Mouse (Mus musculus) midbrain, embryonic 15.5 days (tissue): ENCODE results near the gene Rgs9bp. TPM values are rescaled to one million over a fixed set of nuclear protein-coding genes. Genes with fewer than 3 reads are reported as not detected.

Experiments used
- ATAC-seq: fragments of 200-750 bp; cut with Nextera tagmentation; replicated peaks from 2 replicates; pipeline ENCODE4 v1.8.0; 2017; ENCODE audit warnings: moderate TSS enrichment
- H3K27ac ChIP-seq: fragments of 300-500 bp; sonication (generic); 2 replicates; pipeline ENCODE4 v1.5.1; 2015; ENCODE audit warnings: mild to moderate bottlenecking, inconsistent platforms
- H3K27me3 ChIP-seq: fragments of 300-500 bp; sonication (generic); replicated peaks from 2 replicates; pipeline ENCODE4 v1.6.1; 2015; ENCODE audit warnings: inconsistent platforms
- H3K36me3 ChIP-seq: fragments of 300-500 bp; sonication (generic); replicated peaks from 2 replicates; pipeline ENCODE4 v1.6.1; 2015; ENCODE audit warnings: inconsistent platforms
- H3K4me1 ChIP-seq: fragments of 300-500 bp; sonication (generic); 2 replicates; pipeline ENCODE4 v1.6.1; 2015; ENCODE audit warnings: inconsistent platforms
- H3K4me2 ChIP-seq: fragments of 300-500 bp; sonication (generic); 2 replicates; pipeline ENCODE4 v1.6.1; 2015; ENCODE audit warnings: inconsistent platforms, mild to moderate bottlenecking, moderate library complexity
- H3K4me3 ChIP-seq: fragments of 300-500 bp; sonication (generic); 2 replicates; pipeline ENCODE4 v1.5.1; 2015; ENCODE audit warnings: mild to moderate bottlenecking, inconsistent platforms
- H3K9ac ChIP-seq: fragments of 300-500 bp; sonication (generic); 2 replicates; pipeline ENCODE4 v1.6.1; 2015; ENCODE audit warnings: mild to moderate bottlenecking, inconsistent platforms
- H3K9me3 ChIP-seq: fragments of 300-500 bp; sonication (generic); 2 replicates; pipeline ENCODE4 v1.6.1; 2016; ENCODE audit warnings: inconsistent platforms
- WGBS: fragments of 180-500 bp; shearing (Covaris S2); methylation state at CpG from one replicate; pipeline ENCODE4 v1.1.7; 2015; ENCODE audit warnings: mixed read lengths; 5-methylcytosine and 5-hydroxymethylcytosine counted together
- polyA plus RNA-seq: library from polyadenylated mRNA; unstranded; fragments of >200 nt; fragmentation: Nextera tagmentation; extraction: Ambion mirVana; gene quantifications from 2 replicates; pipeline ENCODE4 v1.2.1, GENCODE M21; 2015

Gene Rgs9bp
- polyA plus RNA-seq, 1 experiment from 2014 or later = 0.04 TPM

DNA sequence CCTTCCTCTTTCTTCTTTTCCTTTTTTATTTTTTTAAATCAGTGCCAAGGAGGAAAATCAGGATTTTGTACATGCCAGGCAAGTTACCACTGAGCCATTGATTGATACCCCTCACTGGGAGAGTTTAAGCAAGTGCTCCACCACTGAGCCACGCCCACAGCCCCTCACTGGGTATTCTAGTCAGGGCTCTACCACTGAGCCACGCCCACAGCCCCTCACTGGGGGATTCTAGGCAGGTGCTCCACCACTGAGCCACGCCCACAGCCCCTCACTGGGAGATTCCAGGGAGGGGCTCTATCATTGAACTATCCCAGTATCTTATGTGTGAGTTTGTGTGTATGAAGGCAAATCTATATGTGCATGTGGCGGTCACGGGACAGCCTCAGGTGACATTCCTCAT lies 8.9 kb upstream of the Rgs9bp start:
- Histone ChIP-seq H3K27ac (no peak overlapping the region), H3K4me3 (no peak overlapping the region), H3K4me1 (no peaks in the 10 kb centered on the region), H3K9me3 (no peaks in the 10 kb centered on the region), H3K27me3 (no peaks in the 10 kb centered on the region), H3K4me2 (no peak overlapping the region), H3K9ac (no peak overlapping the region), H3K36me3 (peaks cover 10% of the 10 kb centered on the region)
- no peak for ATAC-seq
- 88% methylated on average over 5 of the region's 5 CpGs for WGBS

DNA sequence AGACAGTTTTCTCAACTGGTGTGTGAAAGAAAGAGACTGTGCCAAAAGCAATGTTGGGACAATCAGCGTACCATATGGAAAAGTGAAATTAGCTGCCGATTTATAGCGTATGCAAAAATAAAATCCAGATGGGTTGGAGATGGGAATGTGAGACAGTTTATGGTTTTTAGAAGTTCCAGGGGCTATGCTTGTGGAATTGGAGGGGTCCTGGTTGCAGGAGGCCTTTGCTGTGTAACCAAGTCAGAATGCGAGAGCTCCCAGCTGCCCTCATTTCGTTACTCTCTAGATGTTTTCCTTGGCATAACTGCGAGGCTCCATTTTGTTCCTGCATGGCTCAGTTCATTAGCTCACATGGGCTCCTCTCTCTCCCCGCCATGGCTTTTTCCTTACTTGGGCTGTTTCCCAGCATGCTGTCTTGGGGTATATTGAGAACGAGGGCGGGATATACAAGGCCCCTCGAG lies 5.4 kb upstream of the Rgs9bp start:
- 92% methylated on average over 10 of the region's 10 CpGs for WGBS

DNA sequence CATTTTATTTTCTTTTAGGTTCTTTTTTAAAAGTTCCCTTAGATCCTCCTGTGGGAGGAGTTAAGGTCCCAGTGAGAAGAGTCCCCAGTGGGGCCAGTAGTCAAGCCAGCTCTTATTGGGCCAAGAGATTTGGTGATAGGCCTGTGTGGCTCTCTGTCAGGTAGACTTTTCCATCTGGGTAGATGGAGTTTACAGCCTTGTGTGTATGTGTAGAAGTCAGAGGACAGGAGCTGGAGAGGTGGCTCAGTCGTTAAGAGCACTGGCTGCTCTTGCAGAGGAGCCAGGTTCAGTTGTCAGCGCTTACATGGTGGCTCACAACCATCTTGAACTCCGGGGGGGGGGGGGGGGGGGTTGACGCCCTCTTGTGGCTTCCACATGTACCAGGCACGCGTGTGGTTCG lies 4.1 kb upstream of the Rgs9bp start:
- no peaks in the 10 kb centered on the region for H3K9me3 ChIP-seq
- H3K4me2 ChIP-seq = no peak overlapping the region
- H3K27me3 ChIP-seq = peaks cover 8% of the 10 kb centered on the region
- no peak overlapping the region for H3K9ac ChIP-seq
- 80% methylated on average over 7 of the region's 7 CpGs for WGBS
- peaks cover 21% of the 10 kb centered on the region for H3K4me1 ChIP-seq
- no peak overlapping the region for H3K27ac ChIP-seq
- ATAC-seq = no peak
- H3K4me3 ChIP-seq = no peak overlapping the region
- peaks cover 10% of the 10 kb centered on the region for H3K36me3 ChIP-seq

More for the DNA sequence above, 5.4 kb upstream of the Rgs9bp start:
- no peak for ATAC-seq
- H3K27me3 ChIP-seq = no peaks in the 10 kb centered on the region
- H3K9me3 ChIP-seq = no peaks in the 10 kb centered on the region
- H3K36me3 ChIP-seq = peaks cover 10% of the 10 kb centered on the region
- H3K27ac ChIP-seq = no peak overlapping the region
- H3K9ac ChIP-seq = no peak overlapping the region
- H3K4me2 ChIP-seq = no peak overlapping the region
- peaks cover 11% of the 10 kb centered on the region for H3K4me1 ChIP-seq
- no peak overlapping the region for H3K4me3 ChIP-seq

DNA sequence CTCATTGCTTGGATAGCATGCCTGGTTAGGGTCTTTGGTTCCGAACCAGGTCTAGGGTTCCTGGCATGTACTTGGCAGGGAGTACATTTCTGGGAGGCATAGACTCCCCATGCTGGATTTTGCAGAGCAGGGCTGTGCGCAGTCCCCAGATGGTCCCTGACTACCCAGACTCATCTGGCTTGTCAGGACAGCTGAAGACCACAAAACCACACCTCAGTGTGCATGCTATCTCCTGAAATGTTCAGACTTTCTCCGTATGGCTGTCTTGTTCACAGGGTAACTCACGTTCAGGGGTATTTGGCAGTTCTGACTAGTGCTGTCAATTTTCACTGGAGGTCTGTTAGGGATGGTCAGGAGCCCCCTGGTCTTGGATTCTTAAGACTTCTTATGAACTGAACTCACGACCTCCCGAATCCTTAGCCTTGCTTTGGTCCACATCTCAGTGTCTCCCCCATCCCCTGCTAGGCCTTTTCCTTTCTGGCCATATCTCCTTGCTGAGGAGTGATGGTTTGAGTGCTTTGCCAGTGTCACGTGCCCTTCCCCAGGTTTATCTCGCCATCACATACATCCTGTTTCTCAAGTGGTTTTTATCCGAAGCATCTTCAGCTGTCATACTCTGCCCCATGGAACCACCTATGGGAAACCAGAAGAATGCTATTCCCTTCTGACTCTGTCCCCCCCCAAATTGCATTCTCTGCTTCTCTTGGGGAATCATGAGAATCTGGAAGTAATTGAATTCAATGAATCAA lies 3.5 kb upstream of the Rgs9bp start:
- no peaks in the 10 kb centered on the region for H3K9me3 ChIP-seq
- no peak overlapping the region for H3K9ac ChIP-seq
- no peak overlapping the region for H3K27ac ChIP-seq
- H3K4me2 ChIP-seq = no peak overlapping the region
- H3K4me1 ChIP-seq = peaks cover 27% of the 10 kb centered on the region
- no peak for ATAC-seq
- H3K36me3 ChIP-seq = peaks cover 10% of the 10 kb centered on the region
- H3K4me3 ChIP-seq = no peak overlapping the region
- WGBS = 93% methylated on average over 9 of the region's 9 CpGs
- peaks cover 14% of the 10 kb centered on the region for H3K27me3 ChIP-seq

DNA sequence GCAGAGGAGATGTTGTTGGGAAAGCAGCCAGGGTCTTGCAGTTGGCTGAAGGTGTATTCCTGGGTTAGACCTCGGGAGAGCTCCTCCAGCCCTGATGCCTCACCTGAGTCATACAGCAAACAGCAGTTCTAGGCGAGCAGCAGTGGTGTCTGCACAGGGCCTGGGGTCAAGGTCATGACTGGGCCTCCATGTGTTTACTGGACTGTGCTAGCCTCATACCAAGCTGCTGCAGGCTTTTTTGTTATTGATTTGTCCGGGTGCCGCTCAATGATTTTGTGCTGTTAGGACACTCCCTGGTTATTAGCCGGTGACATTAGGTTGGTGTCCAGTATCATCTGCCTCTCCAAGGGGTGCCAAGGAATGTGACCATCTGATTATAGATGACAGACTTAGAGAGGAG lies 2.3 kb upstream of the Rgs9bp start:
- H3K4me3 ChIP-seq = no peak overlapping the region
- peaks cover 27% of the 10 kb centered on the region for H3K4me1 ChIP-seq
- 85% methylated on average over 5 of the region's 5 CpGs for WGBS
- H3K36me3 ChIP-seq = peaks cover 4% of the 10 kb centered on the region; the same call in 1 of the 2 replicates
- H3K9ac ChIP-seq = no peak overlapping the region
- H3K4me2 ChIP-seq = no peak overlapping the region
- no peak overlapping the region for H3K27ac ChIP-seq
- no peak for ATAC-seq
- no peaks in the 10 kb centered on the region for H3K9me3 ChIP-seq
- H3K27me3 ChIP-seq = peaks cover 25% of the 10 kb centered on the region

DNA sequence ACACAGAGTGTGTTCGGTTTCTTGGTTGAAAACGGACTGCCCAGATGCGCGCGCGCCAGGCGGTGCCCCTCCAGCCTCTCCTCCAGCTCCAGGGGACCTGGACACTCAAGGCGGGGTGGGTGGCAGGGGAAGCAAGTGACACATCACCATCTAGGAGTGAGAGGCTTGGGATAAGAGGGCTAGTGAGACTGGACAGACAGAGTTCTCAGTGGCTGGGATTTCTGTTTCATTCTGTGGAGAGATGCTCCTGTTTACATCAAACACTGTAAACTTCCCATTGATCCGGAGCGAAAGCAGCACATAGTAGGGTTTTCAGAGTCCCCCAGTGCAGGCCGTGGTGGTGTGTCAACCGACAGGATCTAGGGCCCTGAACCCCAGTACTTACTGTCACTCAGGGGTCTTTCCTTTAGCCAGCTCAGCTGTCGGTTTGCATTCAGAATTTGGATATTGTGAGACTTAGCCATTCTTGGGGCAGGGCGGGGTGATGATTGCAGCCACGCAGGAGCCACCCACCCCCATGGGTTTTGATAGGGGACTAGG lies 1.6 kb upstream of the Rgs9bp start:
- no peak for ATAC-seq
- H3K9me3 ChIP-seq = no peaks in the 10 kb centered on the region
- H3K9ac ChIP-seq = peak overlapping the region; percentile 52
- no peak overlapping the region for H3K27ac ChIP-seq
- peaks cover 31% of the 10 kb centered on the region for H3K27me3 ChIP-seq
- peak overlapping the region; percentile 99 for H3K4me2 ChIP-seq
- H3K36me3 ChIP-seq = no peaks in the 10 kb centered on the region
- 19% methylated on average over 15 of the region's 15 CpGs for WGBS
- H3K4me3 ChIP-seq = peak overlapping the region; percentile 65
- H3K4me1 ChIP-seq = peaks cover 27% of the 10 kb centered on the region

DNA sequence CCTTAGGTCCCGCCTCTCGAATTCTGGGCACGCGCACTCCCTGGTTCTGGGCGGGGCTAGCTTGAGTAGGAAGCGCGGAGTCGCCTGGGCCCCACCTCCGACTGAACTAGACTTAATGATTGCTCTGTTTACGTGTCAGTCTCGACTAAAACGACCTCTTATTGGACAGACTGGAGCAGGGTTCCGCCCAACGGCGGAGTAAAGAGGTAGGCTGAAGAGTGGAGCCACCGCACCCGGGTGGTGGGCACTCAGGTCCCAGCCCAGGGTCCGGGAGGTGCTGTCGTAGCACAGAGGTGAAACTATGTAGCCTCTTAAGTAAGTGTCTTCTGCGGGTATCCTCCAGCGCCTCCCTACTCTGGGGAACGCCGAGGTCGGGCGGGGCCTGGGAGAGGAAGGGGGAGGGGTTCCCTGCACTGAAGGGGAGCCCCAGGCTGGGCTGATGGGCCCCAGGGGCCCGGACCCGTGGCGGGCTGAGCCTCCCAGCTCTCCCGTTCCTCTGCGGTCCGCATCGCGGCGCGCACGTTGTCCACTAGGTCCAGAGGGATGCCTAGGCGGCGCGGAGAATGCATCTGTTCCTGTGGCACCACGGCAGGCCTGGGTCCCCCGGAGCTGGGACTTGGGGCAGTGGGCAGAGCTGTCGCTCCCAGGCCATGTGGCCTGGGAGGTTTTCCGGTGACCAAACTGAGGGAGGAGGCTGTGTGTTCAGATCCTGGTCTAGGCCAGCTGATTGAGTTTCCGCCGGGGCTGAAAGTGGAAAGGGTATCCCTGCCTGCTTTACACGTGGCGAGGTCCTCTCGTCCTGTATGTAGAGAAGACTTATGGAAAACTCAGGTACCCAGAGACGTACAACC lies 898 bp upstream of the Rgs9bp start, which contains the start of gene Ankrd27:
TSS of gene Ankrd27 (plus strand) at position 190 of the 851 bp plus-strand sequence.
- peak within 1 kb of the TSS; percentile 65 for H3K4me3 ChIP-seq
- H3K27ac ChIP-seq = peak within 1 kb of the TSS; percentile 48
- H3K36me3 ChIP-seq = no peaks in the 10 kb centered on the region
- peak; percentile 99 for ATAC-seq
- H3K9me3 ChIP-seq = no peaks in the 10 kb centered on the region
- peaks cover 27% of the 10 kb centered on the region for H3K4me1 ChIP-seq
- H3K9ac ChIP-seq = peak within 1 kb of the TSS; percentile 52
- WGBS = 0% methylated on average over 47 of the region's 49 CpGs
- peak within 1 kb of the TSS; percentile 99 for H3K4me2 ChIP-seq
- peaks cover 34% of the 10 kb centered on the region for H3K27me3 ChIP-seq

DNA sequence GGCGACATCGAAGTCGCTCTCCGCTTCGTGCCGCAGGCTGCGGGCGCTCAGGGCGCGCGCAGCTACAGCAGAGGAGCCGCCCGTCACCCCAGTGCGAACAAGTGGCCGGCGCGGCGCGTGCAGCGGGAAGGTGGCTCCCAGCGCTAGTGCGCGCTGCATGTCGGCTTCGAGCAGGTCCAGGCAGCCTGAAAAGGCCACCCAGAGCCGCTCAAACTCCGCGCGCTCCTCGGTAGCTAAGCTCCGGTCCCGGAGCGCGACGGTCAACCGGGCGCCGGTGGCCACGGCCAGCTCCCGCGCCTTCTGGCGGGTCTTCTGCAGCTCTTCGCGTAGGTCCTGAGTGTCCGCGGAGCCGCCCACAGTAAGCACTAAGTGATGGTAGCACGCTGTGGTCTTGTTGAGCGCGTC lies 594 bp downstream of the Rgs9bp start:
- Histone ChIP-seq H3K27me3 (peaks cover 34% of the 10 kb centered on the region), H3K4me1 (peaks cover 27% of the 10 kb centered on the region), H3K9ac (peak overlapping the region; percentile 41), H3K4me2 (peak overlapping the region; percentile 99), H3K4me3 (peak overlapping the region; percentile 65), H3K9me3 (no peaks in the 10 kb centered on the region), H3K27ac (no peak overlapping the region), H3K36me3 (no peaks in the 10 kb centered on the region)
- no peak for ATAC-seq
- WGBS = under 1% methylated on average over 50 of the region's 50 CpGs

DNA sequence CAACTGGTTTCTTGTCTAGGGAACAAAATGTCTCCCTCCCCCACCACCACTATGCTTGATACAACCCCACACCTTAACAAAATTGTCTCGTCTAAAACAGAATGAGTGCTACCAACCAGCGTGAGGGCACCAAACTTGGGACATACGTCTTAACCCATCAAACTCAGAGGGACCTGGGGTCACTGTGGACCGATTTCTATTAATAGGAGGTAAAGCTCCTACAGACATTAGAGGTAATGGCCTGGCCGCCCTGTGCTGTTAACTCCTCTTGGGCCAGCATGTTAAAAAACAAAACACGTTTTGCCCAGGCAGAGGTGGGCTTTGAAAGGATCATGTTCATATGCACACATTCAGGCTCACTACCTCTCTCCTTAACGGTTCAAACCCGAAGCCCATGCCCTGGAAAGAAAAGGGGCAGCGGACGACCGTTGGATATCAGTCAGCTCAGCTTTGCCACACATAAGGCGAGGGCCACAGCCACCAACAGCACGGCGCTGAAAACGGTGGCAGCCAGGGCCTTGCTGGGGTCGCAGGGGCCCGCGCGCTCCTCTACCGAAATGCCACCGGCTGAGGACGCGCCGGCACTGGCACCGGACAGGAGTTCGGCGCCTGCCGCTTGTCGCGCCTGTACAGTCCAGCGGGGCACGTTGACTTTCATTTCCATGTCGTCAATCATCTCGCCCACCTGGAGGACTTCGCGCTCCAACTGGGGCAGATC lies 1.2 kb downstream of the Rgs9bp start:
- Histone ChIP-seq H3K4me3 (peak overlapping the region; percentile 65), H3K36me3 (no peaks in the 10 kb centered on the region), H3K27ac (no peak overlapping the region), H3K27me3 (peaks cover 34% of the 10 kb centered on the region), H3K9me3 (no peaks in the 10 kb centered on the region), H3K4me1 (peaks cover 27% of the 10 kb centered on the region), H3K9ac (peak overlapping the region; percentile 41), H3K4me2 (peak overlapping the region; percentile 99)
- no peak for ATAC-seq
- WGBS = 3% methylated on average over 36 of the region's 36 CpGs

DNA sequence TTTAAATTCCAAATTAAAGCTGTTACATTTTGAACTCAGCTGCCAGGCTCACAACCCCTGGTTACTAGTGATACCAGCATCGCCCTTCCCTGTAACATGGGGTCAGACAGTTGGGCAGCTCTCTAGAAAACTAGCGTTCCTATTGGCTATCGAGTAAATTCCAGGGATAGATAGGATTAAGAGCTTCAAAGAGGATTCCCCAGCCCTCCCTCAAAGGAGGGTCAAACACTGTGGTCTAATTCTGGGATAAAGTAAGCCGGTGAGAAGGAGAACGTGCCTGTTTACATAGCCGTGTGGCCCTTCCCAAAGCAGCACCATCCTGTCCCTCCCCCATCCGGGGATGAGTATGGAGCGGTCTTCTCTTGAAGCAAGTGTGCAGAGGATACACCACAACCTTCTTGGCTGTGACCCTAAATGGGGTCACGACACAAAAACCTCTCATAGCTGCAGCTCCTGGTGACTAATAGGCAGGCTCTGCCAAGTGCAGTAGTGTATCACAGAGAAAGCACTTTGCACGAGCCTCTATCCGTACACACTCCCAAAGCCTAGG lies 1.8 kb downstream of the Rgs9bp start:
- Histone ChIP-seq H3K27me3 (peaks cover 34% of the 10 kb centered on the region), H3K9me3 (no peaks in the 10 kb centered on the region), H3K4me3 (peak overlapping the region; percentile 65; the same call in 1 of the 2 replicates), H3K36me3 (no peaks in the 10 kb centered on the region), H3K4me2 (no peak overlapping the region; the same call in 1 of the 2 replicates), H3K27ac (no peak overlapping the region), H3K9ac (no peak overlapping the region), H3K4me1 (peaks cover 27% of the 10 kb centered on the region)
- ATAC-seq = no peak
- WGBS = 5% methylated on average over 11 of the region's 11 CpGs

DNA sequence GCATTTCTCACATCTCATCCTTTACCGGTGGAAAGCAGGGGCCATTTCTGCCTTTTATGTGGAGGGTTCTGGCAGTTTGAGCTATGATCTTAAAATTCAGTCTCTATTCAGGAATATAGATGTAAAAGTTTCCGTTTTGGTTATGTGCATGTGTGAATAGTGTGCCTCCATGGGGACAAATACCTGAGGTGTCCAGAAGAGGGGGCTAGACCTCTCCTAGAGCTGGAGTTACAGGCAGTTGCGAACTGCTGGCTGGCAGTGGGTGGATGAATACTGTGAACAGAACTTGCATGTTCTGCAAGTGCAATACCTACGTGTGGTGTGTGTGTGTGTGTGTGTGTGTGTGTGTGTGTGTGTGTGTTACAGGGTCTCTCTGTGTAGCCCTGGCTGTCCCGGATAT lies 2.7 kb downstream of the Rgs9bp start:
- Histone ChIP-seq H3K36me3 (no peaks in the 10 kb centered on the region), H3K9ac (no peak overlapping the region), H3K4me1 (peaks cover 27% of the 10 kb centered on the region), H3K27me3 (peaks cover 34% of the 10 kb centered on the region), H3K9me3 (no peaks in the 10 kb centered on the region), H3K4me3 (no peak overlapping the region), H3K27ac (no peak overlapping the region), H3K4me2 (no peak overlapping the region)
- WGBS = 71% methylated on average over 5 of the region's 5 CpGs
- no peak for ATAC-seq
